Mouse (Mus musculus) T-helper 1 cell (primary cell): ENCODE measurements around the gene Ccl20.

Experiments
- in situ Hi-C: fragments of 300-600 bp; cut with MboI, MseI; formaldehyde crosslinking; loops from one replicate; pipeline ENCODE4 v1.15.1; 2025; ENCODE audit warnings: high pct_unique_total_duplicates

The Ccl20 gene

DNA sequence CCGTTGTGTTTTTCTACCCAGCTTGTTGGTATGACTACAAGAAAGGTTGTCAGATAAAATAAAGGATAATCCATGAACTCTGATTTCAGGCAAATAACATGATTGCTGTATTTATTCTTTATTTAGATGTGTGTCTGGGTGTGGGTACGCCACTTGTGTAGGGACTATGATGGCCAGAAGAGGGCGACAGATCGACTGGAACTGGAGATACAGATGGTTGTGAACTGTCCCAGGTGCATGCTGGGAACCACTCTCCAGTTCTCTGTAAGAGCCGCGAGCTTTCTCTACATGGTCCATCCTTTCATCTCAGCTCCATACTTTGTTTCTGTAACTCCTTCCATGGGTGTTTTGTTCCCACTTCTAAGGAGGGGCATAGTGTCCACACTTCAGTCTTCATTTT, 22.2 kb downstream of the Ccl20 start:
- in situ Hi-C loops, result no loop called here

DNA sequence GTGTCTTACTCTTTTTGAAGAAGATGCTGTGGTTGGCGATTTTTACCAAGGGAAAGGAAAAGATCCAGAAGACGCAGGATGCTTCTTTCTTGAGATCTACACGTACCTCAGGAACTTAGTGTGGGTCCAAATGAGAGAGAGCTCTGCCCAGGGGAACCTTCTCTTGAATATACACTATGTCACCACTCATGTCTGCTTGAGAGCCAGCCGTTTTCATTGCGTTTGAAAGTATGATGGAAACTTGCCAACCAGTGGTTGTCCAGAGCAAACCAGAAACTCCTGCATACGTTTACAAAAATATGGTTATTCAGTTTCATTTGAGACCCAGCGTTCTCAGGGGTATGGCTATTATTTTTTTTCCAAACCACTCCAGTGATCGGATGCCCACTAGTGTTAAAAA, 24.9 kb downstream of the Ccl20 start:
- in situ Hi-C loops, result no loop called here

- in situ Hi-C loops, result no loop called here
Observed at GRCm38 (mm10) chr1:83142055-83142454, 25.5 kb downstream of the Ccl20 start.

DNA sequence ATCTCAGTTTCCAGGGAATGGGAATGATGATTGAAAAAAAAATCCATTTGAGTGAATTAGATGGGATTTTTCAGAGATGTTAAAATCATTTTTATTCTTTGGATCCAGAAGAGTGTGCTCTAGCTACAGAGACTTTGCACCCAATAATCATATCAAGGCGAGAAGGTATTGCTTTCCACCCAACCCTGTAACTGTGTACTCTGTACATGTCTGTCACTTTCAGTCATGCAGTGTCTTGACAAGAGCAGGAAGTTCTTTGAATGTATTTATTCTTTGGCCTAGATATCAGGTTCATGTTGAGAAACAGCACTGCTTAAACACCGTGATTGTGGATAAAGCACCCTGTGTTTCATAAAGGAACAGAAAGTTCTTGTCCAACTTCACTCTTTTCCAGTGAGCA, 30.0 kb downstream of the Ccl20 start:
- in situ Hi-C loops, result no loop called here

- in situ Hi-C loops, result no loop called here
Observed at GRCm38 (mm10) chr1:83150227-83150626, 33.7 kb downstream of the Ccl20 start.

DNA sequence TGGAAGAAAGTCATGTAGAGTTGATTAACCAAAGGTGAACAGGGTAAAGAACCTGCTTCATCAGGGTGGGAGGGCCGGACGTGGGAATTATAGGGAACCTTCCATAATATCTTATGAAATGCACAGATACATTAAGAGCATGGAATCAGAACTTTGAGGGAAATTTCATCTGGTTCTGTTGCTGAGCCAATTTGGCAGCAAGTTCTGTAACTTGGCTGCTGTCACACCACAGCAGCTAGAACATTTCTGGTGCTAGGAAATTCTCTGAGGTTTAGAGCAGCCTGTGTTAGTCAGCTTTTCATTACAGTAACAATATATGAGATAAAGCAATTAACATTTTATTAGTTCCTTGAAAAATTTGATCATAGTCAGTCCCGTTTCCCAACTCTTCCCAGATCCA, 36.4 kb downstream of the Ccl20 start:
- in situ Hi-C loops, result no loop called here

DNA sequence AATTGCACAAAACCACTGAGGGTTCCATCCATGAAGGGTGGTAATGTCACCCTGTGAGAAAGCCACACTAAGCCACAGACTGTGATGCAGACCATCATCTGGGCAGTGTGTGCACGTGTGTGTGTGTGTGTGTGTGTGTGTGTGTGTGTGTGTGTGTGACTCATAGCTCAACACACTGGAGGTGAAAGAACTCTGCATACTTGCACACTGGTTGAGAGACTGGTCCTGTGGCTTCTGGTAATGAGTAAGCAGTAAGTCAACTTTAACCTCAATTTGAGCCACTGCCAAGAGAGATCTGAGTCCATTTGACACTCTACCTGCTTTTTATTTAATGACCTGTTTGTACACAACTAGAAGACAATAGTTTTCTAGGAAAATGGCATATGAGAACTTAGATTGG, 40.3 kb downstream of the Ccl20 start:
- in situ Hi-C loops, result no loop called here

- in situ Hi-C loops, result no loop called here
Observed at GRCm38 (mm10) chr1:83159603-83160002, 43.0 kb downstream of the Ccl20 start, which contains the start of gene Daw1. Gene Daw1 (plus strand): TSS chr1:83159752.

DNA sequence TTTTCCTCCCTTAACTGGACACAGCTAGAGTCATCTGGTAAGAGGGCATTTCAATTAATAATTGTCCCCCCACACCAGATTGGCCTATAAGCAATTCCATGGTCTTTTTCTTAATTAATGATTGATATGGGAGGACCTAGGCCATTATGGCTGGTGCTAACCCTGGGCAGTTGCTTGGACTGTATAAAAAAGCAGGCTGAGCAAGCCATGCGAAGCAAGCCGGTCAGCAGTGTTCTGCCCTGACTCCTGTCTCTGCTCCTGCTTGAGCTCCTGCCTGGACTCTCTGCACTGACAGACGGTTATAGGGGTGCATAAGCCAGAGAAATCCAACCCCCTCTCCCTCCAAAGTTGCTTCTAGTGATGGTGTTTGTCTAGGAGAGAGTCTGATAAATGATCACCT, 45.1 kb downstream of the Ccl20 start:
- in situ Hi-C loops, result no loop called here

DNA sequence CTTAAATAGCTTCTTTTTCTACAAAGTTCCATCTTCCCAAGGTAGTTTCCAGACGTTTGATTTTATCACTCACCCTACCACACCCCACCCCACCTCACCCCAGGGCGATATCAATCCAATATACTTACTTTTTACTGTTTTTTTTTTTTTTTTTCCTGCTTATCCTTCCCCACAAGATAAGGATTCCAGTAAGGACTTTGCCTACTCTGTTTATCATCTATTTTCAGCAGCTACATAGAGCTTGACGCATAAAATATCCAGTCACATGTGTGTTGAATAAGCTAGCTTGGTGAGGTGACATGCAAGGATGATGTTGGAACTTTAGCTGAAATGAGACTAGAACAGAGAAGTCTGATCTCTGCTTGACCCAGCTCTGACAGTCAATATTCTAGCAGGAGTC, 47.5 kb downstream of the Ccl20 start:
- in situ Hi-C loops, result no loop called here
